Comparison of ENCODE assay signal across 9 mouse cellular contexts in the genomic region with DNA sequence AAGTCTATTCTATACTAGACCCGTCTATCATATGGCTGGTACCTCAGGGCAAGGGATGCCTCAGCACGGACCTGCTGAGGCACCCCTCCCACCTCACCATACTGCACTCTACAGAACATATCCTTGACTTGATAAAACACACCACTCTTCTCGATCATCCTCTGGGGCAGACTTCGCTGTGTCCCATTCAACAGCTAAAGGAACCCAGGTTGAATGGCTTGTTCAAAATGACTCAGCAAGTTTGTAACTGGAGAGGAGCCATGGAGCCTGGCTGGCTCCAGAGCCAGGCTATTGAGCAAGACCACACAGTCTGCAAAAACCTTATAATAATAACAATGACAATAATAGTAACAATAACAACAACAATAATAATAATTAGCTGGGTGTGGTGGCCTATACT. TPM values are rescaled to one million over a fixed set of nuclear protein-coding genes. Genes with fewer than 3 reads are reported as not detected.
DNase-seq lines count a peak whose midpoint lies in the region; ATAC-seq and TF ChIP-seq lines count a peak whose summit lies in the region.
"Had no signal": no experiment of that assay in that cellular context is flagged by ENCODE, and none has a peak within 500 bp of the region (broad histone marks: within the 10 kb centered on the region; RNA-seq: fewer than 3 reads in every experiment).

No protein-coding gene starts in this region.

- no peak overlapping the region for H3K4me2 ChIP-seq in lung, embryonic 14.5 days
- H3K4me2 ChIP-seq in heart, embryonic 11.5 days, result no peak overlapping the region
- no peak overlapping the region for H3K4me2 ChIP-seq in kidney, embryonic 14.5 days (replicated peaks; ENCODE audit: low read depth, low read length)
- H3K4me2 ChIP-seq: midbrain, embryonic 15.5 days had no signal

- no peak for TF ChIP-seq POLR2A in lung, adult 2 months (IDR thresholded peaks at IDR 0.05; ENCODE audit: borderline replicate concordance, extremely low read depth, low read depth, low read length)

- DNase-seq in lung, embryonic 14.5 days, result peak; percentile 29
- no peak for DNase-seq in lung, adult 2 months
- DNase-seq in ZHBTc4 (ENCODE audit: low read depth, low spot score), result peak; percentile 63
- peak; percentile 60 for DNase-seq in skeletal muscle tissue, adult 2 months (ENCODE audit: low read depth, low spot score)
- DNase-seq in layer of hippocampus, adult 11-12 months (ENCODE audit: low spot score), result no peak
- DNase-seq: kidney, adult 8-10 months had no signal

- no peak overlapping the region for H3K9ac ChIP-seq in lung, embryonic 14.5 days
- 0 out of 2 replicates have a peak overlapping the region, but pooled peaks have one; percentile 34 for H3K9ac ChIP-seq in heart, embryonic 11.5 days (ENCODE audit: low read depth, low read length)
- no peak overlapping the region for H3K9ac ChIP-seq in kidney, embryonic 14.5 days (ENCODE audit: low read depth, low read length)
- H3K9ac ChIP-seq: midbrain, embryonic 15.5 days had no signal

- WGBS in lung, embryonic 14.5 days, result 71% methylated on average over 4 of the region's 4 CpGs
- WGBS in lung, adult 2 months, result 47% methylated on average over 4 of the region's 4 CpGs
- 68% methylated on average over 4 of the region's 4 CpGs for WGBS in heart, embryonic 11.5 days (ENCODE audit: insufficient replicate concordance)
- WGBS in kidney, embryonic 14.5 days, result 71% methylated on average over 4 of the region's 4 CpGs

- H3K27me3 ChIP-seq in lung, embryonic 14.5 days (ENCODE audit: insufficient read depth, low read length), result no peaks in the 10 kb centered on the region
- H3K27me3 ChIP-seq in heart, embryonic 11.5 days (ENCODE audit: control insufficient read depth, insufficient read depth, low read length), result no peaks in the 10 kb centered on the region
- H3K27me3 ChIP-seq in kidney, embryonic 14.5 days (ENCODE audit: control insufficient read depth, insufficient read depth, low read length), result no peaks in the 10 kb centered on the region
- H3K27me3 ChIP-seq: midbrain, embryonic 15.5 days had no signal

- H3K4me3 ChIP-seq in lung, embryonic 14.5 days (ENCODE audit: low read depth, low read length), result no peak overlapping the region
- H3K4me3 ChIP-seq in lung, adult 2 months (replicated peaks; ENCODE audit: extremely low read depth, low read depth, low read length), result no peak overlapping the region
- H3K4me3 ChIP-seq in heart, embryonic 11.5 days (ENCODE audit: low read depth, low read length), result no peak overlapping the region
- H3K4me3 ChIP-seq in kidney, embryonic 14.5 days (ENCODE audit: low read length), result no peak overlapping the region
- H3K4me3 ChIP-seq: midbrain, embryonic 15.5 days had no signal

- H3K4me1 ChIP-seq in lung, embryonic 14.5 days (ENCODE audit: insufficient read depth), result peaks cover 19% of the 10 kb centered on the region
- peaks cover 40% of the 10 kb centered on the region for H3K4me1 ChIP-seq in lung, adult 2 months (ENCODE audit: control insufficient read depth, insufficient read depth, low read length)
- H3K4me1 ChIP-seq in heart, embryonic 11.5 days (ENCODE audit: control insufficient read depth, insufficient read depth, low read length), result peaks cover 40% of the 10 kb centered on the region
- H3K4me1 ChIP-seq in kidney, embryonic 14.5 days (ENCODE audit: control insufficient read depth, insufficient read depth, low read length), result peaks cover 23% of the 10 kb centered on the region

- no peak for TF ChIP-seq CTCF in lung, embryonic 14.5 days (IDR thresholded peaks at IDR 0.05; ENCODE audit: low read depth)
- no peak for TF ChIP-seq CTCF in lung, adult 2 months (IDR thresholded peaks at IDR 0.05; ENCODE audit: insufficient read depth, low read length)

- no peaks in the 10 kb centered on the region for H3K36me3 ChIP-seq in lung, embryonic 14.5 days (ENCODE audit: insufficient read depth)
- no peaks in the 10 kb centered on the region for H3K36me3 ChIP-seq in heart, embryonic 11.5 days (ENCODE audit: control insufficient read depth, insufficient read depth, low read length)
- no peaks in the 10 kb centered on the region for H3K36me3 ChIP-seq in kidney, embryonic 14.5 days (ENCODE audit: control insufficient read depth, insufficient read depth, low read length)
- H3K36me3 ChIP-seq: midbrain, embryonic 15.5 days had no signal

- ATAC-seq in lung, embryonic 14.5 days (ENCODE audit: insufficient read depth), result no peak
- ATAC-seq in heart, embryonic 11.5 days (replicated peaks; ENCODE audit: insufficient number of reproducible peaks, low FRiP score, low TSS enrichment), result no peak
- ATAC-seq in kidney, embryonic 14.5 days (ENCODE audit: low FRiP score, low TSS enrichment), result no peak
- ATAC-seq: midbrain, embryonic 15.5 days had no signal

- no peaks in the 10 kb centered on the region for H3K9me3 ChIP-seq in lung, embryonic 14.5 days (ENCODE audit: low read depth, low read length)
- H3K9me3 ChIP-seq in heart, embryonic 11.5 days (replicated peaks; ENCODE audit: control insufficient read depth, low read length), result no peaks in the 10 kb centered on the region
- no peaks in the 10 kb centered on the region for H3K9me3 ChIP-seq in kidney, embryonic 14.5 days (ENCODE audit: control insufficient read depth, low read length)
- H3K9me3 ChIP-seq: midbrain, embryonic 15.5 days had no signal

- no peak overlapping the region for H3K27ac ChIP-seq in lung, embryonic 14.5 days (ENCODE audit: low read depth)
- H3K27ac ChIP-seq in heart, embryonic 11.5 days (ENCODE audit: low read depth, low read length), result no peak overlapping the region
- H3K27ac ChIP-seq in kidney, embryonic 14.5 days (ENCODE audit: low read depth, low read length), result no peak overlapping the region
- H3K27ac ChIP-seq: midbrain, embryonic 15.5 days had no signal

RNA-seq across cellular contexts. Expression of a gene that starts 13.9 kb away (rescaled TPM):
- polyA plus RNA-seq in lung, embryonic 14.5 days (2014; fragmentation: Nextera tagmentation; extraction: Ambion mirVana), result 16.8 and 21.1 TPM in 2 replicates
- 39.9 and 47.4 TPM in 2 replicates for polyA plus RNA-seq in lung, adult 2 months (2012; rRNA removed)
- 19.5 and 20.4 TPM in 2 replicates for polyA plus RNA-seq in heart, embryonic 11.5 days (2014; fragmentation: Nextera tagmentation; extraction: Ambion mirVana)
- 12.2 and 24.1 TPM in 2 replicates for polyA plus RNA-seq in kidney, embryonic 14.5 days (2014; fragmentation: Nextera tagmentation; extraction: Ambion mirVana)

RNA-seq across cellular contexts. Expression of a gene that starts 24.2 kb away (rescaled TPM):
- 23.6 and 24.9 TPM in 2 replicates for polyA plus RNA-seq in lung, embryonic 14.5 days (2014; fragmentation: Nextera tagmentation; extraction: Ambion mirVana)
- polyA plus RNA-seq in lung, adult 2 months (2012; rRNA removed), result 20.8 and 24.4 TPM in 2 replicates
- 30.4 and 33.8 TPM in 2 replicates for polyA plus RNA-seq in heart, embryonic 11.5 days (2014; fragmentation: Nextera tagmentation; extraction: Ambion mirVana)
- 26.6 and 27.5 TPM in 2 replicates for polyA plus RNA-seq in kidney, embryonic 14.5 days (2014; fragmentation: Nextera tagmentation; extraction: Ambion mirVana)

Comparison
In these comparisons a context has a peak if more than half of its experiments do, and no peak if none do; other contexts are left out.
1. DNase-seq: peak in lung, embryonic 14.5 days (single experiment), ZHBTc4 (single experiment) and skeletal muscle tissue, adult 2 months (single experiment); none in lung, adult 2 months (single experiment) and layer of hippocampus, adult 11-12 months (single experiment).